Mouse (Mus musculus) brain, embryonic 18.5 days (tissue): Measurements from ENCODE around the gene Amy2a1.
"Not testable (repeated sequence)": the region's sequence is repeated elsewhere in the genome, so short reads cannot be mapped to it uniquely, and the experiment has no call there.

Source experiments
- DNase-seq: peaks from one replicate; pipeline ENCODE4 v3.0.0-alpha.2; 2012; ENCODE audit warnings: low read depth, low spot score

Amy2a1 gene

DNA sequence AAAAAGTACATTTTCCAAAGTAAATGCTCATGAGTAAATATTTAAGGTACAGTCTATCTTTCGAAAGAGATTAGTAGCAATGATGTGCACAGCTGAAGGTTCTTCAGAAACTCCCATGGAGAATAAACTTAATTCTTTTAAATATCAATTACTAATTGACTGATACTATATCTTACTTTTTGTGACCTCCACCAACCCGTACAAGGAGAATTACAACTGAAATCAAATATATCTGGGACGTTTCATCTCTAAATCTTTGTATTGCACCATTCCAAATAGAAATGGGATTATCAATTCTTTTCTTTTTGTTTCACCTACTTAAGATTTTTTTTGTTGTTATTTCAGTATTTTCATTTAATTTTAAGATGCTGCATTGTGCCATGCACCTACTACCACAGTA is at the start of gene Amy2a1:
Gene Amy2a1 (minus strand): TSS at position 101 of the 400 bp plus-strand sequence.
- not testable (repeated sequence) for DNase-seq

DNA sequence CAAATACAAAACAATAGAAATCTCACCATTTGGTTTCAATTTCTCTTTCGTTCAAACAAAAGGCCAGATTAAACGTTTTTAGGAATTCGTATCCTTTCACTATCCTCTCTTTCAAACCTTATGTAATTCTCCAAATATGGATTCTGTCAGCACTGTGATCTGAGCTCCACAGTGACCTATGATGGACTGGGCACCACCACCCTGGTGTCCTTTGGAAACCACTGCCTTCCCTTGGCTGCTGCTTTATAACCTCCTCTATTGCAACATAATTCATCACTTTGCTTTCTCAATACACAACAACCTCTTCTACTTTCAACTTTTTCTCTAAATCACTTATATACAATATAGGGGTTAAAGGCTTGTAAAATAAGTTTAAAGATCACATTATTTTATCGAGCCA is 42.4 kb upstream of the Amy2a1 start:
- no peak for DNase-seq

DNA sequence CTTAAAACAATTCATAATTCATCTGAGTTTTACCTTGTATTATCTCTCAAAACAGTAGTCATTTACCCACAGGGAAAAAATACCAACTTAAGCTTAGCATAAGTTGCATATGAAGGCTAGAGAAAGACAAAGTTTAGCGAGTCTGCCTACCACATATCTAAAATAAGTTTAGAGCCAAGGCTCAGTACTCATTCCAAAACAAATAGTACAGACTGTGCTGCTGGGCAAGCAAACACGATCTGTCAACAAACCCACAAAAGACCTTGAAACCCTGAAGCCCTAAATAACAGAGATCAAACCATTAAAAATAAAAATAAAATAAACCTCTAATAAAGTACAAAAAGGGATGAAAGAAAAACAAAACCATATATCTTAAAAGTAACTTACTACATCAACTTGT is 41.9 kb upstream of the Amy2a1 start:
- no peak for DNase-seq

DNA sequence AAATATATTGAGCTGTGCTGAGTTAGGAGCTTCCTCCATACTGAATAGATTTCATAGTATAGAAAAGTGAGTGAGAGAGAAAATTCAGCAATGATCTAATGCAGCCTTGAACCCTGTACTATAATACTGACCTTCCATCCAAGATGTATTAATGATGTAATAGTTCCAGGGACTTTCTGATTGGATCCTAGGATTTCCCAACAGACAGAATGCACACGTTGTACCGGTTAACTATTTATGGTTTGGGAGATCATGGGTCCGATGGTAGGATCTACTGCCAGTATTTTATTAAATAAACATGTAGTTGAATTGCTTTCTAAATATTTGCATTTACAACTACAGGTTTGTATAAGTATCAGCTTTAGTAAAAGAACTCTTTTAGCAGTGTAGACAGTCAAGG is 39.9 kb upstream of the Amy2a1 start:
- no peak for DNase-seq

DNA sequence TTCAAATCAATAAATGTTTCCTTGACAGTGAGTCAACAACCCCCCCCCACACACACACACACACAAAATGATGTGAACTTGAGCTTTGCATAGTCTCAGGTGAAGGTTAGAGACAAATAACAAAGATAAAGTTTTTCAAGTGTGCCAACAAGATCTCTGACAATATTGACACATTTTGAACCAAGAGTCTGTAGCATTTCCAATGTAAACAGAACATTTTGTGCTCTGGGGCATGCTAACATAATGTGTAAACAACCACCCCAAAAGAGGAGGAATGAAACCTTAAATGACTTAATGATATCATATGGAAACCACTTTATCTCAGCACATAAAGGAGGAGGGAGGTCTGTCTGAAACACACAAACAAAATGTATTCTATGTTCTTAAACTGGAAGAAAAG is 7.5 kb upstream of the Amy2a1 start:
- DNase-seq = no peak
